30 mouse cellular contexts compared by ENCODE assay signal in the genomic region with DNA sequence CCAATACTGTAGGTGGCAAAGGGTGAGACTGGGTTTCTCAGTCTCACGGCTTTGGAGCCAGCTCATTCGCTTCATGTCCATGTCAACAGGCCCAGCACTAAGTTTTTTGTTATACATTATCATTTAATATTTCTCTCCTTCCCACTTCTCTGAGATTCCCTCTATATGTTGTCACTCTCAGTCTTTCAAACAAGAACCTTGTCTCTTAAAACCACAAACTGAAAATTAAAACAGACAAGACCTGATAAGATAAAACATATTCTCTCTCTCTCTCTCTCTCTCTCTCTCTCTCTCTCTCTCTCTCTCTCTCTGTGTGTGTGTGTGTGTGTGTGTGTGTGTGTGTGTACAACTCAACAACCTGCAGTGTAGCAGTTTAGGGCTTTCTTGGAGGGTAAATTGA.
"Had no signal": no experiment of that assay in that cellular context is flagged by ENCODE, and none has a peak within 500 bp of the region (broad histone marks: within the 10 kb centered on the region; RNA-seq: fewer than 3 reads in every experiment).

No protein-coding gene starts in this region.

- H3K9me3 ChIP-seq: heart, embryonic 12.5 days; heart, embryonic 13.5 days; heart, embryonic 15.5 days; hindbrain, embryonic 10.5 days; hindbrain, embryonic 12.5 days; hindbrain, embryonic 13.5 days; hindbrain, embryonic 15.5 days; intestine, embryonic 15.5 days; kidney, embryonic 15.5 days had no signal

- H3K9ac ChIP-seq: heart, embryonic 12.5 days; heart, embryonic 13.5 days; heart, embryonic 15.5 days; hindbrain, embryonic 12.5 days; hindbrain, embryonic 13.5 days; hindbrain, embryonic 14.5 days; hindbrain, embryonic 15.5 days; intestine, embryonic 15.5 days; kidney, embryonic 15.5 days had no signal

- H3K4me3 ChIP-seq: heart, embryonic 12.5 days; heart, embryonic 13.5 days; heart, embryonic 15.5 days; hindbrain, embryonic 10.5 days; hindbrain, embryonic 12.5 days; hindbrain, embryonic 13.5 days; hindbrain, embryonic 15.5 days; intestine, embryonic 15.5 days; kidney, embryonic 15.5 days; layer of hippocampus, adult 2 months; left cerebral cortex, adult 2 months had no signal

- H3K4me1 ChIP-seq: heart, embryonic 12.5 days; heart, embryonic 13.5 days; heart, embryonic 15.5 days; hindbrain, embryonic 10.5 days; hindbrain, embryonic 12.5 days; hindbrain, embryonic 13.5 days; hindbrain, embryonic 15.5 days; intestine, embryonic 15.5 days; kidney, embryonic 15.5 days had no signal

- H3K27ac ChIP-seq: heart, embryonic 13.5 days; heart, embryonic 15.5 days; hindbrain, embryonic 10.5 days; hindbrain, embryonic 12.5 days; hindbrain, embryonic 13.5 days; hindbrain, embryonic 14.5 days; hindbrain, embryonic 15.5 days; hindbrain, postnatal 0 days; intestine, embryonic 15.5 days; kidney, embryonic 15.5 days; kidney, postnatal 0 days; layer of hippocampus, adult 2 months; left cerebral cortex, adult 2 months had no signal

- H3K27me3 ChIP-seq: heart, embryonic 12.5 days; heart, embryonic 13.5 days; heart, embryonic 15.5 days; hindbrain, embryonic 12.5 days; hindbrain, embryonic 13.5 days; hindbrain, embryonic 15.5 days; intestine, embryonic 15.5 days; kidney, embryonic 15.5 days had no signal

- H3K36me3 ChIP-seq: heart, embryonic 12.5 days; heart, embryonic 13.5 days; heart, embryonic 15.5 days; hindbrain, embryonic 10.5 days; hindbrain, embryonic 12.5 days; hindbrain, embryonic 13.5 days; hindbrain, embryonic 15.5 days; intestine, embryonic 15.5 days; kidney, embryonic 15.5 days had no signal

- DNase-seq: heart, postnatal 10 days; heart, postnatal 14 days; heart, postnatal 36 days; heart, postnatal 4 days; kidney, adult 11 months; kidney, adult 18-20 months; kidney, adult 2 months; kidney, adult 8-10 months; kidney, adult 9 months; kidney, postnatal 10 days; kidney, postnatal 14 days; kidney, postnatal 25 days; kidney, postnatal 36 days; kidney, postnatal 4 days; layer of hippocampus, adult 9-11 months; layer of hippocampus, postnatal 36 days had no signal
